Mouse (Mus musculus): Measurements from ENCODE around the gene Selplg. TPM values are rescaled to one million over a fixed set of nuclear protein-coding genes. Genes with fewer than 3 reads are reported as not detected.
A peak's percentile ranks its signal among the peaks of the same experiment; 100 is the strongest.
"Not testable (repeated sequence)": the region's sequence is repeated elsewhere in the genome, so short reads cannot be mapped to it uniquely, and the experiment has no call there.

The Selplg gene
- polyA plus RNA-seq, 1 experiment from 2014 or later, result 0.82 TPM

- peaks cover 28% of the 10 kb centered on the region for H3K4me1 ChIP-seq
- no peak for DNase-seq (ENCODE audit: extremely low spot score, low spot score)
- H3K27me3 ChIP-seq (ENCODE audit: poor library complexity, severe bottlenecking), result peaks cover 13% of the 10 kb centered on the region
- 25% methylated on average over 9 of the region's 9 CpGs for WGBS
- H3K36me3 ChIP-seq (replicated peaks), result no peaks in the 10 kb centered on the region
- no peak overlapping the region for H3K4me3 ChIP-seq
- H3K9me3 ChIP-seq, result peaks cover 13% of the 10 kb centered on the region; the same call in 1 of the 2 replicates
- H3K27ac ChIP-seq, result no peak overlapping the region
These were observed 18.8 kb downstream of the Selplg start for GRCm38 (mm10) chr5:113813608-113814007.

- Histone ChIP-seq H3K27ac (no peak overlapping the region), H3K27me3 (ENCODE audit: poor library complexity, severe bottlenecking) (peaks cover 13% of the 10 kb centered on the region), H3K36me3 (replicated peaks) (no peaks in the 10 kb centered on the region), H3K4me3 (no peak overlapping the region), H3K4me1 (peaks cover 31% of the 10 kb centered on the region), H3K9me3 (peaks cover 13% of the 10 kb centered on the region; the same call in 1 of the 2 replicates)
- DNase-seq (ENCODE audit: extremely low spot score, low spot score), result no peak
- 96% methylated on average over 2 of the region's 2 CpGs for WGBS
These were observed 19.8 kb downstream of the Selplg start for GRCm38 (mm10) chr5:113812638-113813037.

- not testable (repeated sequence) for DNase-seq (ENCODE audit: extremely low spot score, low spot score)
- 25% methylated on average over 11 of the region's 12 CpGs for WGBS
These were observed 20.5 kb downstream of the Selplg start for GRCm38 (mm10) chr5:113811824-113812420.

GRCm38 (mm10) chr5:113810111-113810510 lies 22.3 kb downstream of the Selplg start:
- Histone ChIP-seq H3K27ac (no peak overlapping the region), H3K27me3 (ENCODE audit: poor library complexity, severe bottlenecking) (peaks cover 12% of the 10 kb centered on the region), H3K9me3 (peaks cover 13% of the 10 kb centered on the region; the same call in 1 of the 2 replicates), H3K4me3 (no peak overlapping the region), H3K4me1 (peaks cover 36% of the 10 kb centered on the region), H3K36me3 (replicated peaks) (no peaks in the 10 kb centered on the region)
- 92% methylated on average over 4 of the region's 4 CpGs for WGBS
- DNase-seq (ENCODE audit: extremely low spot score, low spot score), result no peak

More at GRCm38 (mm10) chr5:113811824-113812420, 20.5 kb downstream of the Selplg start:
- Histone ChIP-seq H3K9me3 (peaks cover 13% of the 10 kb centered on the region; the same call in 1 of the 2 replicates), H3K27me3 (ENCODE audit: poor library complexity, severe bottlenecking) (peaks cover 13% of the 10 kb centered on the region), H3K4me1 (peaks cover 38% of the 10 kb centered on the region)
- H3K27ac ChIP-seq; H3K4me3 ChIP-seq; H3K36me3 ChIP-seq (replicated peaks): not testable (repeated sequence)

- Histone ChIP-seq H3K4me3 (no peak overlapping the region), H3K4me1 (peaks cover 37% of the 10 kb centered on the region), H3K27me3 (ENCODE audit: poor library complexity, severe bottlenecking) (no peaks in the 10 kb centered on the region), H3K36me3 (replicated peaks) (no peaks in the 10 kb centered on the region), H3K9me3 (peaks cover 13% of the 10 kb centered on the region; the same call in 1 of the 2 replicates), H3K27ac (peak overlapping the region; percentile 60)
- 64% methylated on average over 2 of the region's 2 CpGs for WGBS
- DNase-seq (ENCODE audit: extremely low spot score, low spot score), result no peak
These were observed 24.3 kb downstream of the Selplg start for GRCm38 (mm10) chr5:113808177-113808576.

DNA sequence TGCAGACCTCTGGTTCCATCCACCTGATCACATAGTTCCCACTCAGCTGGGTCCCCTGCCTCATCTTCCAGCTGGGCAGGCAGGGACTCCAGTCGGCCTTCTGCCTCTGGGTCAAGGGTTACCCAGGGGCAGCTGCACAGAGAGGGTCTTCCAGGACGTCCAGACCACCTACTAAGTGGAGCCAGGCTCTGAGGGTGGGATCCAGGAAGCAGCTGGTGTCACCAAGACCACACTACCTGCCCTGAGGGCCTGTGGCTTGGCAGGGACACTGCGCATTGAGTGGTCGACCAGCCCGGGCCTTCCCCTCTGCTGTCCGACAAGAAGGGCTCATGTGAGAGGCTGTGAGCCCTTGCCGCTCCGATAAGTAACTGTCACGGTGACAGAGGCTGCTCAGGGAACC lies 24.7 kb downstream of the Selplg start:
- no peak for DNase-seq (ENCODE audit: extremely low spot score, low spot score)
- Histone ChIP-seq H3K36me3 (replicated peaks) (no peaks in the 10 kb centered on the region), H3K9me3 (peaks cover 13% of the 10 kb centered on the region; the same call in 1 of the 2 replicates), H3K27me3 (ENCODE audit: poor library complexity, severe bottlenecking) (no peaks in the 10 kb centered on the region), H3K4me3 (no peak overlapping the region), H3K27ac (peak overlapping the region; percentile 60), H3K4me1 (peaks cover 37% of the 10 kb centered on the region)
- 51% methylated on average over 9 of the region's 9 CpGs for WGBS

GRCm38 (mm10) chr5:113806414-113806813 lies 26.0 kb downstream of the Selplg start:
- 49% methylated on average over 10 of the region's 10 CpGs for WGBS
- peaks cover 10% of the 10 kb centered on the region; the same call in 1 of the 2 replicates for H3K9me3 ChIP-seq
- no peak for DNase-seq (ENCODE audit: extremely low spot score, low spot score)
- H3K36me3 ChIP-seq (replicated peaks), result no peaks in the 10 kb centered on the region
- H3K4me3 ChIP-seq, result no peak overlapping the region
- no peaks in the 10 kb centered on the region for H3K27me3 ChIP-seq (ENCODE audit: poor library complexity, severe bottlenecking)
- H3K27ac ChIP-seq, result no peak overlapping the region
- peaks cover 37% of the 10 kb centered on the region for H3K4me1 ChIP-seq

GRCm38 (mm10) chr5:113805301-113805700 lies 27.1 kb downstream of the Selplg start:
- Histone ChIP-seq H3K4me1 (peaks cover 42% of the 10 kb centered on the region), H3K27ac (no peak overlapping the region), H3K9me3 (peaks cover 2% of the 10 kb centered on the region; the same call in 1 of the 2 replicates), H3K27me3 (ENCODE audit: poor library complexity, severe bottlenecking) (peaks cover under 1% of the 10 kb centered on the region; the same call in 1 of the 2 replicates), H3K36me3 (replicated peaks) (no peaks in the 10 kb centered on the region), H3K4me3 (no peak overlapping the region)
- 90% methylated on average over 9 of the region's 9 CpGs for WGBS
- DNase-seq (ENCODE audit: extremely low spot score, low spot score), result no peak

GRCm38 (mm10) chr5:113804395-113804966 lies 28.0 kb downstream of the Selplg start:
- H3K27me3 ChIP-seq (ENCODE audit: poor library complexity, severe bottlenecking), result peaks cover 9% of the 10 kb centered on the region
- H3K4me3 ChIP-seq, result no peak overlapping the region
- peaks cover 51% of the 10 kb centered on the region for H3K4me1 ChIP-seq
- no peak for DNase-seq (ENCODE audit: extremely low spot score, low spot score)
- no peaks in the 10 kb centered on the region for H3K36me3 ChIP-seq (replicated peaks)
- 59% methylated on average over 7 of the region's 7 CpGs for WGBS
- H3K9me3 ChIP-seq, result no peaks in the 10 kb centered on the region
- 0 out of 2 replicates have a peak overlapping the region, but pooled peaks have one; percentile 2 for H3K27ac ChIP-seq

DNA sequence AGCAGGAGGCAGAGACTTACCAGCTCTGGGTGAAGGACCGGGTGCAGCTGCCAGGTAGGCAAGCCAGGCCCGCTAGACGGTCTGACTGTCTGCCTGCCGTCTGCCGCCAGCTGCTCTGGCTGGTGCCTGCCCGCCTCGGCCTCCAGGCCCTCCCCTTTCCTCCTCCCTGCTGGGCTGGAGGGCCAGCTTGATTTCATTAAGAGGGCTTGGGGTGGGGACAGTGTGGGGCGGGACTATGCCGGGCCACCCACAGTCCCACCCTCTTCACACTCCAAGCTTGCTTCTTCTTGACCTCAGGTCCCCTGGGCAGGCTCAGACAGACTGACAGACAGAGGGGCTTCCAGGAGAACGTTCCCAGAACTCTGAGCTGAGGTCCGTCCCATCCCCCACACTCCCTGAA lies 32.2 kb downstream of the Selplg start, which contains the start of gene Tmem119:
TSS of gene Tmem119 (minus strand) at position 237 of the 400 bp plus-strand sequence.
- peaks cover 50% of the 10 kb centered on the region for H3K27me3 ChIP-seq (ENCODE audit: poor library complexity, severe bottlenecking)
- H3K4me1 ChIP-seq, result peaks cover 67% of the 10 kb centered on the region
- DNase-seq (ENCODE audit: extremely low spot score, low spot score), result peak; percentile 64
- H3K27ac ChIP-seq, result peak within 1 kb of the TSS; percentile 80
- WGBS, result 1% methylated on average over 11 of the region's 11 CpGs
- peak within 1 kb of the TSS; percentile 36 for H3K4me3 ChIP-seq
- H3K9me3 ChIP-seq, result no peaks in the 10 kb centered on the region
- H3K36me3 ChIP-seq (replicated peaks), result no peaks in the 10 kb centered on the region

GRCm38 (mm10) chr5:113799691-113800090 lies 32.8 kb downstream of the Selplg start:
- H3K36me3 ChIP-seq (replicated peaks), result no peaks in the 10 kb centered on the region; the same call in 1 of the 2 replicates
- peak overlapping the region; percentile 36 for H3K4me3 ChIP-seq
- H3K9me3 ChIP-seq, result no peaks in the 10 kb centered on the region
- peak overlapping the region; percentile 80 for H3K27ac ChIP-seq
- peak; percentile 41 for DNase-seq (ENCODE audit: extremely low spot score, low spot score)
- 45% methylated on average over 5 of the region's 5 CpGs for whole genome bisulfite sequencing
- H3K27me3 ChIP-seq (ENCODE audit: poor library complexity, severe bottlenecking), result peaks cover 56% of the 10 kb centered on the region
- H3K4me1 ChIP-seq, result peaks cover 70% of the 10 kb centered on the region

GRCm38 (mm10) chr5:113798525-113798924 lies 33.9 kb downstream of the Selplg start:
- peaks cover 60% of the 10 kb centered on the region for H3K27me3 ChIP-seq (ENCODE audit: poor library complexity, severe bottlenecking)
- H3K4me3 ChIP-seq, result peak overlapping the region; percentile 36; the same call in 1 of the 2 replicates

More at GRCm38 (mm10) chr5:113798525-113798924, 33.9 kb downstream of the Selplg start:
- Histone ChIP-seq H3K27ac (peak overlapping the region; percentile 80), H3K9me3 (no peaks in the 10 kb centered on the region), H3K36me3 (replicated peaks) (peaks cover 2% of the 10 kb centered on the region; the same call in 1 of the 2 replicates), H3K4me1 (peaks cover 69% of the 10 kb centered on the region)
- DNase-seq (ENCODE audit: extremely low spot score, low spot score), result no peak
- 80% methylated on average over 9 of the region's 9 CpGs for WGBS

Data from forebrain, embryonic 10.5 days (tissue).